Mouse (Mus musculus) brain, embryonic 18.5 days (tissue): ENCODE data around the gene 4833439L19Rik.

ENCODE experiments used
- DNase-seq: peaks from one replicate; pipeline ENCODE4 v3.0.0-alpha.2; 2012; ENCODE audit warnings: low read depth, low spot score

Gene 4833439L19Rik

GRCm38 (mm10) chr13:54582126-54582525 is 16.9 kb upstream of the 4833439L19Rik start:
- DNase-seq = no peak

GRCm38 (mm10) chr13:54581385-54581784 is 16.1 kb upstream of the 4833439L19Rik start:
- no peak for DNase-seq

GRCm38 (mm10) chr13:54577652-54578507 is 12.6 kb upstream of the 4833439L19Rik start:
- no peak for DNase-seq

GRCm38 (mm10) chr13:54575489-54575888 is 10.3 kb upstream of the 4833439L19Rik start:
- DNase-seq = no peak

- DNase-seq = peak; percentile 39
Measured at GRCm38 (mm10) chr13:54574854-54575481, 9.7 kb upstream of the 4833439L19Rik start, which contains the start of gene Arl10. Arl10 (plus strand) TSS chr13:54575015.

GRCm38 (mm10) chr13:54572621-54573020 is 7.4 kb upstream of the 4833439L19Rik start:
- no peak for DNase-seq

- no peak for DNase-seq
Measured at GRCm38 (mm10) chr13:54571637-54572036, 6.4 kb upstream of the 4833439L19Rik start.

GRCm38 (mm10) chr13:54570736-54571135 is 5.5 kb upstream of the 4833439L19Rik start:
- DNase-seq = no peak

- no peak for DNase-seq
Measured at GRCm38 (mm10) chr13:54569282-54569681, 4.0 kb upstream of the 4833439L19Rik start.

- no peak for DNase-seq
Measured at GRCm38 (mm10) chr13:54568380-54568779, 3.1 kb upstream of the 4833439L19Rik start.

GRCm38 (mm10) chr13:54565594-54566345 is 535 bp upstream of the 4833439L19Rik start:
- DNase-seq = no peak

- DNase-seq = no peak
Measured at GRCm38 (mm10) chr13:54564232-54565200, 719 bp downstream of the 4833439L19Rik start.

- DNase-seq = no peak
Measured at GRCm38 (mm10) chr13:54562562-54562961, 2.7 kb downstream of the 4833439L19Rik start.

GRCm38 (mm10) chr13:54560608-54561007 is 4.6 kb downstream of the 4833439L19Rik start:
- DNase-seq = no peak

GRCm38 (mm10) chr13:54559656-54560055 is 5.6 kb downstream of the 4833439L19Rik start:
- DNase-seq = no peak

- no peak for DNase-seq
Measured at GRCm38 (mm10) chr13:54557652-54558051, 7.6 kb downstream of the 4833439L19Rik start.

- DNase-seq = no peak
Measured at GRCm38 (mm10) chr13:54556796-54557195, 8.4 kb downstream of the 4833439L19Rik start.

GRCm38 (mm10) chr13:54556176-54556575 is 9.1 kb downstream of the 4833439L19Rik start:
- no peak for DNase-seq

- DNase-seq = no peak
Measured at GRCm38 (mm10) chr13:54548036-54548435, 17.2 kb downstream of the 4833439L19Rik start.

- no peak for DNase-seq
Measured at GRCm38 (mm10) chr13:54532134-54532533, 33.1 kb downstream of the 4833439L19Rik start.

- no peak for DNase-seq
Measured at GRCm38 (mm10) chr13:54527140-54527539, 38.1 kb downstream of the 4833439L19Rik start.
